Mouse (Mus musculus) thymus, postnatal 14 days (tissue): Measurements from ENCODE around the gene Smim14.

Source experiments
- DNase-seq: peaks from one replicate; pipeline ENCODE4 v3.0.0; 2021

Gene Smim14

DNA sequence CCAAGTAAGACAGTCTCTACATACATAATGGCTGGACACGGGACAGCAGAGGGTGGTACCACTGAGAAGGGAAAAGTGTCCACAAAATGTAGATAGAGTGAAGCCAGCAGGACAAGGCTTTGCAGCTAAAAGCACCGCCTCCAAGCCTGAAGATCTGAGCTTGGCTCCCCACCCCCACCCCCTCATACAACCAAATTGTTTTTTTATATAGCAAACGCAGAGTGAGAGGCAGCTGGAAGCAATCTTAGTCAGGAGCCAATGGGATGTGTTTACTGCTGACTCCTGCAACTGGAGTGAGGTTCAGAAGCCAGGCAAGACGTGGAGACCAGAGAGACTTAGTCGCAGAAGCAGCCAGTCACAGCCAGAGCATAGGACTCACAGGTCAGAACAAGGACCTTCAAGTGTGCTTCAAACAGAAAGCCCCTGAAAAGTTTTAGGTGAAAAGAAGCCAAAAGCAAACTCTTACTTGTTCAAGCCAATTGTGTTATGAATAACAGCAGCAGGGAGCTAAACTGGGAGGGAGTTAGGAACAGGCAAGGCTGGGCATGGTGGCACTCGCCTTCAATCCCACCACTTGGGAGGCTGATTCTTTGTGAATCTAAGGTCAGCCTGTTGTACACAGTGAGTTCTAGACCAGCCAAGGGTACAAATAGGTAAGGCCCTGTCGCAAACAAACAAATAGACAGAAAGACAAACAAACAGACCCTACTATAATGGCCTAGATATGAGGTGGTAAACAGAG lies 79.7 kb downstream of the Smim14 start:
- no peak for DNase-seq

DNA sequence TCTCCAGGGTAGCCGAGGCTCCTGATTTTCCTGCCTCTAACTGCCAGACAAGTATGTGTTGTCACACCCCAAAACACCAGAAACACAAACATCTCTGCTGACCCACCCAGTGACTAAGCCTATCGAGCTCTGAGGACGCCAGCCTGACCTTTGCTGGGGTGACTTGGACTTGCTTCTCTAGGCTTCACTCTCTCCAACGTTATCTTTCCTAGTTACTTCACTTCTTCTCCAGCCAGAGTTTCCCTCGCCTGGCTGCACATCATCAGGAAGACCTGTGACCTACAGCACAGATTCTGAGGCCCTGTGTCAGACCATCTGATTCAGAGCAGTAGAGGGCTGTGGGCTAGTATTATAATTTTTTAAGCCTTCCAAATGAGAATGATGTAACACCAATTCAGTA lies 82.2 kb downstream of the Smim14 start:
- DNase-seq, result no peak

DNA sequence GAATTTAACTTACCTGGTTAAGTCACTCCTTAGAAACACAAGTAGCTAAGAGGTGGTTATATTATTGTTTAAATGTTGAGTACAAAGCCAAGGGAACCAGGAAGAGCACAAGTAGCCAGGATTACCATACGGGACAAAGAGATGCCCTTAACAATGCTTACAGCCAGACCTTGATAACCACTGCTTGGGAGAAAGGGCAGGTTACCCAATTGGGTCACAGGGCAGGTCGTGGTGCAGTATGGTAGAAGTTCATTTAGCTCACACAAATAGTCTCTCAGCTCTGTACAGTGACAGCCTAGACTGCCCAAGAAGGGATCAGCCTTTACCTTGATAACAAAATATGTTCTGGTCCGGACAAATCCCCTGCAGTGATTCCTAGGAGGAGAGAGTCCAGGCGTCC lies 88.0 kb downstream of the Smim14 start:
- DNase-seq, result no peak

GRCm38 (mm10) chr5:65447826-65448225 lies 89.2 kb downstream of the Smim14 start:
- no peak for DNase-seq

- DNase-seq, result no peak
Measured at GRCm38 (mm10) chr5:65446756-65447155, 90.2 kb downstream of the Smim14 start.

DNA sequence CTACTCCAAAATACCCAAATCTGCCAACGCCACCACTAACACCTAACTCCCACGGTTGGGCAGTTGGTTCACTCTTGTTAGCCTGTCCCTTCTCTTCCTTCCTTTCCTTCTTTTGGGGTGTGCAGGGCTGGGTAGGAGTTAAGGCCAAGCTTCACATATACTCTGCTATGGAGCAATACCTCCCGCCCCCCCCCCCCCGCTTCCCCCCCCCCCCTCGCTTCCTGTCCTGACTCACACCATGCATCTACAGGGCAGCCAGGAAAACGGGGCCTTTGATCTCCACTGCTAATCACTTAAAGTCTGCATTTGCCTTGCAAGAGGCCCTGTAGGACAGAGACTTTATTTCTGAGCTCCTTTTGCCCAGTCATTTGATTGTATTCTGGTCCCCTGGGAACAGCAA lies 92.0 kb downstream of the Smim14 start:
- no peak for DNase-seq

DNA sequence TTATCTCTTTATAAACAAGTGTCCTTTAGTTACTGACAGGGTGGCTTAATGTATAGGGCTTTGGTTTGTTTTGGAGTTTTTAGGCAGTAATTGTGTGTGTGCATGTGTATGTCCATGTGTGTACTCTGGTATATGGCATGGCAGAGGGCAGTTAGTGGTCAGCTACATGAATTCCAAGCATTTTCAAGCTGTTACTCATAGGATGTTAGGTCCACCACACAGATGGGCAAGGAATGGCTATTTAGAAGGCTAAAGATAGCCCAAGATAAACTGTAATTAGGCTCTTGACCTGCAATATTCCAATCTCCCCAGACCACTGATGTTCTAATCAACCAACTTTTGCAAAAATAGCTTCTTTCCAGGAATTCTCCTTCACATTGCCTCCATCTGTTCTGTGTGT lies 98.9 kb downstream of the Smim14 start:
- DNase-seq, result no peak

DNA sequence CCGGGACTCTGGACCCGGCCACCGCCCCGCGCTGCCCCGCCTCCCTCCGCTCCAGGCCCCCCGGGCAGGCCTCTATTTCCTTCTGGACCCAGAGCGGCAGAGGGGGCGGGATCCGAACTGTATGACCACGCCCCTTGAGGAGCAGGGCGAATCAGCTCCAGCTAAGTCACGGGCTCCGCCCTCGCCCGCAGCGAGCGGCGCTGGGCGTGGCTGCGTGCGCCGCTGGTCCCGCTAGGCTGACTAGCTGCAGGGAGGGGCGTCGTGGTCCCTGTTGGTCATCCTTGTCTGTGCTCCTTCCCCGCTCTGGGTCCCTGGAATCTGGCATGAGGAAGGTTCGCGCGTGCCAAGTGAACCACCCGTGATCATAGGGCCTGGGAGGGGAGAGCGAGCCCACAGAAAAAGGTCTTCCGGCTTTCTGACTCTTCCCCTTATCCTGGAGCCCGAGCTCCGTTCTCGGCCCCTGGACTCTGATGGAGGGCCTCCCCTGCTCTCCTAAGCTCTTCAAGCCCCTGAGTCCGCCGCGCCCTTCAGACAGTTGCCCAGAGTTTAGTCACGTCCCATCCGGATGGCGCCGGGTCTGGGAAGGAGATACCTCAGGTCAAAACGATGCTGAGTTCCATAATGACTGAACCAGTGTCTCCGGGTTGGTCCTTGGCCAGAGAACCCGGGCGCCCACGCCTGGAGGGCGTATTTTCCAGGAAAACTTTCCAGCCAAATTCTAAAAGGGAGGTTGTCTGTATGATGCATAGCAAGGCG lies 101.0 kb downstream of the Smim14 start, which contains the start of gene Ugdh:
Gene Ugdh (minus strand): TSS at position 144 of the 756 bp plus-strand sequence.
- peak; percentile 98 for DNase-seq

DNA sequence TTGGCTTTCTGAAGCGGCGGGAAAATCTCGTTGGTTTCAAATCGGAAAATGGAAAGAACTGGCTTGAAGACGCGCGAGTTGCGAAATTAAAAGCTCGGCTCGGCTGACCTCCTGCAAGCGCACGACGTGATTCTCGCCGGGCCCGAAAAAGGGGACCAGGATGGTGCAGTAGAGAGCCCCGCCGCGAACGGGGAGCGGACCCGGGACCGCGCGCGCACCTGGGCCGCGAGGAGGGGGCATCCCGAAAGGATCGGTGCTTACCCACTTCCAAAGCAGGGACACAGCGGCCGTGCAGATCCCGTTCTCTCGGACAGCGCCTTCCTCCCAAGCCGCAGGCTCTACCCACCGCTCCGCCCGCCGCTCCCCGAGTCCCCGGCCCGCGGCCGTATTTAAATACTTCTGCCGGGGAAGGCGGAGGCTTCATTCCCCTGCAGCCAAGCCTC lies 101.6 kb downstream of the Smim14 start:
- no peak for DNase-seq

DNA sequence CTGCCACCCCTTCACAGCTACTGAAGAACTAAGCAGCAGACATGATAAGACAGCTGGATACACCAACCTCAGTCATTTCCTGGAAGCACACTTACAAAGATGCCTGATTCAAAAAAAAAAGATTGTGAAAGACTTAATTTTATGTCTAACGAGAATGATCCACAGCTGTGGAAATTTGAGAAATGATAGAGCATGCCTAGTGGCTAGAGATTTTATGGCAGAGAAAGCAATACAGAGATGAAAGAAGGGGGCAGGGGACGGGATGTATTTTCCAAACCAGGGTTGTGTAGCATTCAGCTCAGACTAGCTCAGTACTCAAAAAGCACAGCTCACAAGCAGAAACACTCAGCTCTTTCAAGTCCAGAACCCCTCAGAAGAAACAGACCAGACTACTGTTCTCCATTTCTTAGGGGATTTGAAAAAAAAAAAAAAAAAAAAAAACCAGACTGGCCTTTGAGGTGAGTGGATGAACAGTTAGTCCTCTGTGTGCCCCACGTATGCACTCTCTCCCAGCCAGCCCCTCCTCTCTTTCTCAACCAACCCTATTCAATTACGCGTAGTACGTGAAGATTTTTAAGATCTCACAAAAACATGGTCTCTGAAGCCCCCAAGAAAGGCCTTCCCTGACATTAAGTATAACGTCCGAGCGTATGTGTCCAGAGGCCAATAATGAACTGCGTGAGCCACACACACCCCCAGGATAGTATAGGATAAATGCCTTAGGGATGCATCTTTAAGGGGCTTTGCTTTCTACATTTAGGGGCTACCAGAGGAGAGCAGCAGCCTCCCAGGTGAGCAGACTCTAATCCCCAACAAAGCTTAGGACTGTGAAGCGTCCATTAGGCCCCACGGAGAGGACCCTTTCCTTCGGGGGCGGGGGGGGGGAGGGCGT lies 102.3 kb downstream of the Smim14 start:
- peak; percentile 4 for DNase-seq

DNA sequence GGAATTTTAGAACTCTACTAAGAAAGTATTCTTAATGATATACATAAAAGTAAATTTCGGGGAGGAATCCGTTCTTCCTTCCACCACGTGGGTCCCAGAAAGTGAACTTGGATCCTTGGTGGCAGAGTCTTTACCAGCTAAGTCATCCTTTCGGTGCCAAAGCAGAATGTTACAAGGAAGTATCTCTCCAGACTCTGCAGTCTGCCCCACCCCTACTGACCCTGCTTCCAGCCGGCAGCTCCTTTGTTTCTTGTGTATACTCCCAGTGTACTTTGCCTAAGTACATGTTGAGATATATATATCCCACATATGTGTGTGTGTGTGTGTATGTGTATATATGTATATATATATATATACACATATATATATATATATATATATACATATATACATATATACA lies 107.5 kb downstream of the Smim14 start:
- no peak for DNase-seq

DNA sequence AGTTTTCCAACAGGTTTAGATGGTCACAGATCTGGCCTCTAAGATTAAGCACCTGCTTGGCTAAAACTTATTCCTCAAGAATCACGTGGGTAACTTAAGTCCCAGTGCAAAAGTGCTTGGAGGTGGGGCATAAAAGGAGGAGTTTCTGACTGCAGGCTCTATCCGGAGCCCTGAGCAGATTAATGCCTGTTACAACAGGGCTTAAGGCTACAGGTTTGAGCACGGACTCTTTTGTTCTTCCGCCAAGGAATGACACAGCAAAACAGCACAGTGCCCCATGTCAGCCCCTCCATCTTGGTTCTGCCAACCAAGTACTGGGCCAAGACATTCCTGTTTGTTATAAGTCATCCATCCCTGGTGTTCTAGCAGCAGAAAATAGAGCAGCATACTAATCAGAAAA lies 108.7 kb downstream of the Smim14 start:
- no peak for DNase-seq

GRCm38 (mm10) chr5:65425251-65425650 lies 111.7 kb downstream of the Smim14 start:
- no peak for DNase-seq

DNA sequence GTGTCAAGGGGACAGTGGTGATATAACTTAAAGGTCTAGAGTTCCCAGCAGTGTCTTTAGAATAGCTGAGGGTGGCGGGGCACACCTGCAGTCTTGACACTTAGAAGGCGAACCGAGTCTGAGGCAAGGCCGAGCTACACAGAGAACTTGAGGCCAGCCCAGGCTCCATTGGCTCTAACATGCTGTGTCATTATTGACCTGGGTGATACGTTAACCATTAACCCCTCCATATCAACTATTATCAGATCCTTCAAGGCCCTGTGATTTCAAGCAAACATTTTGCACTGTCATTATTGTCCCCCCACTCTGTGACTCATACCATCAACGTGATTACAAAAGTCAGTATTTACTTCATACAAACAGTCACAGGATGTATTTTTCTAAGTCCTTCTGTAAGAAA lies 112.8 kb downstream of the Smim14 start:
- no peak for DNase-seq

DNA sequence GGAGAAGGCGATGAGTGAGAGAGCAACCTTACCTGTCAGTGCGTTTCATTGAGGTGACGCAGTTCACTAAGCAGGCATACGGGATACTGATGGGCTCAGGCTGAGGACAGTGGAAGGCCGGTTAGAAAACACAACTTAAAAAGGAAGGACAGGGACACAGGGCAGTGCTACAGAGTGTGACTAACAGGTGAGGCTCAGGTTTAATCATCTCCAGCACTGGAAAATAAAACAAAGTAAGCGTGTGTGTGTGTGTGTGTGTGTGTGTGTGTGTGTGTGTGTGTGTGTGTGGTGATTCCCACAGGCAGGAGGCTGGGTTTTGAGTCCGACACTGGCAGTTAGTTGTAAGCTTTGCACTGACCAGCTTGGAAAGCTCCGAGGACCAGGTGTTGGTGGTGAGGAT lies 114.2 kb downstream of the Smim14 start:
- DNase-seq, result no peak

DNA sequence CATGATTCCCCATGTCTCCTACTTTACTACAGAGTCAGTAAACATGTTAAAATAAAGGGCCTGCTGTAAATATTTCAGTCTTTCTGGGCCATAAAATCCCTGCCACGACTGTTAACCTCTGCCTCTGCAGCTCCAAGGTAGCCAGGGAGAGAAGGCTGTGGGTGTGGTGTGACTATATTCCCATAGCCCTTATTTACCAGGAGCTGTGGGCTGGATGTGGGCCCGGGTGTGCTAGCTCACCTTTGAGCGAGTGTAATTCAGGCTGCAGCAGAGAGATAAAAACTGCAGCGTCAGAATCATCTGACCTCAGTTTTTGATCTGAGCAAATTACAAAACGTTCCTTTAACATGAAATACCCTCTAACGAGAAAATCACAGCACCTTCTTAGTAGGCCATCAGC lies 116.2 kb downstream of the Smim14 start:
- no peak for DNase-seq

- no peak for DNase-seq
Measured at GRCm38 (mm10) chr5:65419136-65419535, 117.8 kb downstream of the Smim14 start.

- DNase-seq, result no peak
Measured at GRCm38 (mm10) chr5:65415653-65416458, 121.1 kb downstream of the Smim14 start.

GRCm38 (mm10) chr5:65407989-65408388 lies 129.0 kb downstream of the Smim14 start:
- DNase-seq, result no peak

- DNase-seq, result peak; percentile 75
Measured at GRCm38 (mm10) chr5:65401251-65401994, 135.6 kb downstream of the Smim14 start.
